Mouse (Mus musculus) liver, embryonic 14.5 days (tissue): ENCODE data around the gene Ttc9b.

Experiments used
- CTCF ChIP-seq: IDR thresholded peaks from 2 replicates; pipeline ENCODE4 v1.5.1; 2016; ENCODE audit warnings: antibody characterized with exemption, low read depth, control low read depth
- EP300 ChIP-seq: IDR thresholded peaks from 2 replicates; pipeline ENCODE4 v1.6.1; 2016; ENCODE audit warnings: antibody characterized with exemption, low read depth

DNA sequence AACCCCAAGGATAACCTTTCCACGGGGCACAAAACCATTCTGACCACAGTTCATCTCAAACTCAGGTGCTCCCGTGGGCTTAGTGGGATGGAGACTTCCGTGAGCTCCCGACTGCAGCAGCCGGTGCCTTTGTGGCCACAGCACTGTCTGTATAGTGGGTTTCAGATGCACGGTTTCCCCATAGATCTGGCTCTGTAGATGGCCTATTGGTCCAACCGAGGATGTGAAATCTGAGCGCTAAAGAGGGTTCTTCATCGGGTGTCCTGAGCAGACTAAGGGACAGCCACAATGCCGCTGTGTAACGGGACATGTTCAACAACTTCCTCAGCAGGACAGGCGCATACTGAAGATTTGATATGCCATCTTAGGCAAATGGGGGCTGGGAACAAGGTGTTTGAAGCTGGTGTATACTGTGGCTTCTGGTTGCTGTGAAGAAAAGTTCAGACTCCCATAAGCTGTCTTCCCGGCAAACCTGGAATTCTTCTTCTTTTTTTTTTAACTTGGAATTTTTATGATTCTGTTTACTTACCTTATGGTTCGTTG, 34.6 kb downstream of the Ttc9b start:
- no peak for TF ChIP-seq CTCF
- no peak for TF ChIP-seq EP300
